Mouse (Mus musculus) heart, postnatal 0 days (tissue): ENCODE measurements around the gene Serpina10.

Source experiments
- CTCF ChIP-seq: IDR thresholded peaks from 2 replicates; pipeline ENCODE4 v1.5.1; 2016; ENCODE audit warnings: antibody characterized with exemption, control low read depth, low read depth
- EP300 ChIP-seq: IDR thresholded peaks from 2 replicates; pipeline ENCODE4 v1.6.1; 2016; ENCODE audit warnings: antibody characterized with exemption, low read depth

- TF ChIP-seq CTCF (no peak), EP300 (no peak)
These were observed 26.7 kb upstream of the Serpina10 start for GRCm38 (mm10) chr12:103657991-103658390.
